Mouse (Mus musculus) MEL (cell line): ENCODE results near the gene Faap100.
A peak's percentile ranks its signal among the peaks of the same experiment; 100 is the strongest.

Experiments used
- CTCF ChIP-seq, 3 experiments: IDR thresholded peaks in 2 of 3; conservative IDR thresholded peaks in 1 of 3; 2 replicates each; pipeline ENCODE4 v1.5.1; 2011 to 2012; ENCODE audit warnings: low read length in 3 of 3, low read depth in 2 of 3, mild to moderate bottlenecking in 2 of 3, improper control_type of control experiment in 1 of 3, inconsistent platforms in 1 of 3, mixed read lengths in 1 of 3, moderate library complexity in 1 of 3; ENCODE audit not compliant: control insufficient read depth in 1 of 3, insufficient read depth in 1 of 3, poor library complexity in 1 of 3, severe bottlenecking in 1 of 3
- POLR2AphosphoS2 ChIP-seq: IDR thresholded peaks from 2 replicates; pipeline ENCODE4 v1.6.1; 2011; ENCODE audit warnings: low read length, improper control_type of control experiment
- TAL1 ChIP-seq: IDR thresholded peaks from 2 replicates; pipeline ENCODE4 v1.6.1; 2012; ENCODE audit warnings: mild to moderate bottlenecking, inconsistent platforms, low read length, moderate library complexity, mixed read lengths

DNA sequence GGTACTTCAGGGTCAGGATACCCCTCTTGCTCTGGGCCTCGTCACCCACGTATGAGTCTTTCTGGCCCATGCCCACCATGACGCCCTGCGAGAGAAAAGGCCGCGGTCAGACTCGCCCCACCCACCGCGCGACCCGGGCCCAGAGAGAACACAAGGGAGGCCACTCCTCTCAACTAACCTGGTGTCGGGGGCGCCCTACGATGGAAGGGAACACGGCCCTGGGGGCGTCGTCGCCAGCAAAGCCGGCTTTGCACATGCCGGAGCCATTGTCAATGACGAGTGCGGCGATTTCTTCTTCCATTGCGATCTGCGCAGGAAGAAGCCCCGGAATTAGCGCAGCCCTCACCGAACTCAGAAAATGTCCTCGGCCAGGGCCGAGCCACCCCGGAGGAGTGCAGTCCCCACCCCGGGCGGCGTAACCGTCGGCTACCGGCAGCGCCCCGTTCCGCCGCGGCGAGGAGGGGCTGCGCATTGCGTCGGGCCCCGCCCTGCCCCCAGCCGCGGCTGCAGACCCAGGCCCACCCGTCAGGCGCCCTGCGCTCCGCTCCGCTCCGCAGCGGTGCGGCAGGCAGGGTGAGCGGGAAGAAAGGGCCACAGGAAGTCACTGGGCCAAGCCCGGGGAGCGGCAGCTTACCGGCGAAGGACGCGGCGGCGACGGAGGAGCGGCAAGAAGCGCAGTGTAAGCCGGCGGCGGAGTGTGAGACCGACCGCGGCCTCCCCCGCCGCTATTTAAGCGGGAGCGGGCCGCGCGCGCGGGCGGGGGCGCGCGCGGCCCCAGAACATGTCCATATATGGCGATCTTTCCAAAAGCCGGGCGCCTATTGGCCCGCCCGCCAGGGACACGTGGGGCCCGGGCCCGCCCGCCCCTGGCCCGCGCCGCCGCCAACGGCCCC is 30.5 kb downstream of the Faap100 start, which contains the start of gene Actg1:
- peak; percentile 92 for TF ChIP-seq POLR2AphosphoS2
- TF ChIP-seq TAL1 = no peak
- TF ChIP-seq CTCF (IDR thresholded peaks at IDR 0.05 in 2 of 3, conservative IDR thresholded peaks at IDR 0.05 in 1 of 3; ENCODE audit: control insufficient read depth in 1 of 3, insufficient read depth in 1 of 3, low read depth in 2 of 3, low read length in 3 of 3, poor library complexity in 1 of 3, severe bottlenecking in 1 of 3) = no peak
